Mouse (Mus musculus) kidney, postnatal 0 days (tissue): ENCODE results near the gene Hsd3b4. TPM values are rescaled to one million over a fixed set of nuclear protein-coding genes. Genes with fewer than 3 reads are reported as not detected.
"Not testable (repeated sequence)": the region's sequence is repeated elsewhere in the genome, so short reads cannot be mapped to it uniquely, and the experiment has no call there.

Source experiments
- ATAC-seq: fragments of 200-750 bp; cut with Nextera tagmentation; replicated peaks from 2 replicates; pipeline ENCODE4 v1.8.0; 2017; ENCODE audit warnings: low read depth, moderate number of reproducible peaks, moderate TSS enrichment, moderate library complexity; ENCODE audit not compliant: low FRiP score
- DNase-seq: peaks from one replicate; pipeline ENCODE4 v3.0.0-alpha.2; 2016; ENCODE audit warnings: low spot score
- H3K27ac ChIP-seq: fragments of 300-500 bp; sonication (generic); 2 replicates; pipeline ENCODE4 v1.5.1; 2014; ENCODE audit warnings: mild to moderate bottlenecking
- H3K27me3 ChIP-seq: fragments of 300-500 bp; sonication (generic); 2 replicates; pipeline ENCODE4 v1.6.1; 2014; ENCODE audit warnings: low read length, mixed read lengths; ENCODE audit not compliant: insufficient read depth
- H3K36me3 ChIP-seq: fragments of 300-500 bp; sonication (generic); 2 replicates; pipeline ENCODE4 v1.6.1; 2014; ENCODE audit warnings: low read length, mixed read lengths; ENCODE audit not compliant: insufficient read depth
- H3K4me1 ChIP-seq: fragments of 300-500 bp; sonication (generic); replicated peaks from 2 replicates; pipeline ENCODE4 v1.6.1; 2014; ENCODE audit warnings: antibody characterized with exemption, low read length, mixed read lengths; ENCODE audit not compliant: insufficient read depth
- H3K4me2 ChIP-seq: fragments of 300-500 bp; sonication (generic); 2 replicates; pipeline ENCODE4 v1.6.1; 2014; ENCODE audit warnings: mild to moderate bottlenecking, low read length, moderate library complexity, mixed read lengths
- H3K4me3 ChIP-seq: fragments of 300-500 bp; sonication (generic); replicated peaks from 2 replicates; pipeline ENCODE4 v1.5.1; 2014; ENCODE audit warnings: low read depth, low read length
- H3K9ac ChIP-seq: fragments of 300-500 bp; sonication (generic); 2 replicates; pipeline ENCODE4 v1.6.1; 2014; ENCODE audit warnings: low read depth, low read length
- H3K9me3 ChIP-seq: fragments of 300-500 bp; sonication (generic); replicated peaks from 2 replicates; pipeline ENCODE4 v1.6.1; 2016; ENCODE audit warnings: low read length, inconsistent platforms, mixed read lengths
- WGBS: fragments of 180-500 bp; shearing (Covaris S2); extraction: QIAGEN DNeasy Blood & Tissue Kit; methylation state at CpG from one replicate; pipeline ENCODE4 v1.1.7; 2014; 5-methylcytosine and 5-hydroxymethylcytosine counted together
- polyA plus RNA-seq: library from polyadenylated mRNA; unstranded; fragments of >200 nt; fragmentation: Nextera tagmentation; extraction: Ambion mirVana; gene quantifications from 2 replicates; pipeline ENCODE4 v1.2.1, GENCODE M21; 2015

Hsd3b4 gene
- polyA plus RNA-seq, 1 experiment from 2014 or later: 142 TPM

DNA sequence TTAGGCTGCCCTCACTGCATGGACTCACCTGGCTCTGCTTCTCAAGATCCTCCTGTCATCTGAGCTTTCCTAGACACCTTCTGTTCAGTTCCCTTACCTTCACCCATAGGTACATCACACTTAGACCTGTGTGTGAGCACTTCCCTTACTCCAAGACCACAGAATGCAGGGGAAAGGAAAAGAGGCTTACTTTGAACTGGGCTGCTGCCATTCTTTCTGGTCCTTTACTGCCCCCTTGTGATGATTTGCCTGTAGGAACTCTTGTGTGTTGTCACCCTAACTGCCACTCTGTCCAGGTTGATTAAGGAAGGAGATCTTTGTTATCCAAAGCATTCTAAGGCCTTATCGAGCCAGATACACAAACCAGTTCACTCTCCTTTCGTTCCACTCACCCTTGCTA, 13.6 kb downstream of the Hsd3b4 start:
- no CpG with 5 or more reads among the region's 2 CpGs for WGBS
- not testable (repeated sequence) for H3K4me2 ChIP-seq, H3K9me3 ChIP-seq, H3K27ac ChIP-seq, H3K27me3 ChIP-seq, H3K9ac ChIP-seq, DNase-seq, H3K36me3 ChIP-seq, H3K4me3 ChIP-seq, H3K4me1 ChIP-seq
- ATAC-seq: peak; percentile 23; the same call in 1 of the 2 replicates

DNA sequence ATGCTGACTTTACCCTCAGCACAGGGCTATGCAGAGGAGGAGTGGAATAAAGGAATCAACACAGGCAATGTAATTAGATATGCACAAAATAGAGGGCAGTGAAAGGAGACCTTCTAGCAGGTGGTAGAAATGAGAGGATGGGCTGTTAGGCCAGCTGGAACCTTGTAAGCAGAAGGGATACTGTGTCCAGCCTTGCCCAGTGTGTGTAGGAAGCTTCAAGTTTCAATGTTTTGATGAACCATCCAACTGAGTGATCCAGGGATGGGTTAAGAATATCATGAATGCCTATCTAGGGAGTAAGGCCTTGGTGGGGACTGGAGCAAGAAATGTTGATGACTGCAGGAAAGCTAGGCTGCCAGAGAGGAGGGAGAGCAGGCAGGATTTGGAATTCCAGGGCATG, 15.3 kb downstream of the Hsd3b4 start:
- ATAC-seq: peak; percentile 75

DNA sequence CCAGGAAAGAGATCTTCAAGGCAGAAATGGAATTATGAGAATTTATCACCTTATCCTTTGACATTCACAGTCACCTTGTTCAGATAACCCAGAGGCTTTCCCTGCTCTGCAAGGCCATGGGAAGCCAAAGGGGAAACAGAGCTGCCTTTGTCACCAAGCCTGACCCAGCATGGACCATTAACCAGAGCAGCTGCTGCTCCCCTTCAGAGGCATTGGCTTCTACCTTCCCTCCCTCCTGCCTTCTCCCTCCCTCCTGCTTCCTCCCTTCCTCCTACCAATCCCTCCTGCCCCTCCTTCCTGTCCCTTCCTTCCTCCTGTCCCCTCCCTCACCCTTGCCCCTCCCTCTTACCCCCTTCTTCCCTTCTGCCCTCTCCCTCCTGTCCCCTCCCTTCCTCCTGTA, 16.1 kb downstream of the Hsd3b4 start:
- not testable (repeated sequence) for DNase-seq, H3K36me3 ChIP-seq, H3K4me2 ChIP-seq, H3K27ac ChIP-seq, H3K9me3 ChIP-seq, H3K9ac ChIP-seq, H3K4me1 ChIP-seq, H3K27me3 ChIP-seq, H3K4me3 ChIP-seq
- ATAC-seq: peak; percentile 72; the same call in 1 of the 2 replicates

More for the DNA sequence above, 15.3 kb downstream of the Hsd3b4 start:
- DNase-seq, H3K9me3 ChIP-seq, H3K27ac ChIP-seq, H3K4me3 ChIP-seq, H3K4me2 ChIP-seq, H3K9ac ChIP-seq, H3K4me1 ChIP-seq, H3K27me3 ChIP-seq, H3K36me3 ChIP-seq: not testable (repeated sequence)

- not testable (repeated sequence) for H3K9me3 ChIP-seq, DNase-seq, H3K9ac ChIP-seq, H3K4me2 ChIP-seq, H3K27ac ChIP-seq, H3K27me3 ChIP-seq, H3K36me3 ChIP-seq, H3K4me3 ChIP-seq, H3K4me1 ChIP-seq
- peak; percentile 68; the same call in 1 of the 2 replicates for ATAC-seq
Observed at GRCm38 (mm10) chr3:98471499-98471898, 38.8 kb downstream of the Hsd3b4 start.

GRCm38 (mm10) chr3:98471057-98471456, 39.3 kb downstream of the Hsd3b4 start:
- not testable (repeated sequence) for H3K4me3 ChIP-seq, DNase-seq, H3K4me1 ChIP-seq, H3K9me3 ChIP-seq, H3K4me2 ChIP-seq, H3K27me3 ChIP-seq, H3K27ac ChIP-seq, H3K9ac ChIP-seq, H3K36me3 ChIP-seq
- ATAC-seq: peak; percentile 57; the same call in 1 of the 2 replicates
- WGBS: no CpG with 5 or more reads among the region's 1 CpGs

- ATAC-seq, DNase-seq, H3K36me3 ChIP-seq, H3K27me3 ChIP-seq, H3K9ac ChIP-seq, H3K9me3 ChIP-seq, H3K4me2 ChIP-seq, H3K4me3 ChIP-seq, H3K27ac ChIP-seq, H3K4me1 ChIP-seq: not testable (repeated sequence)
- no CpG with 5 or more reads among the region's 2 CpGs for WGBS
Observed at GRCm38 (mm10) chr3:98469323-98469722, 41.0 kb downstream of the Hsd3b4 start.

DNA sequence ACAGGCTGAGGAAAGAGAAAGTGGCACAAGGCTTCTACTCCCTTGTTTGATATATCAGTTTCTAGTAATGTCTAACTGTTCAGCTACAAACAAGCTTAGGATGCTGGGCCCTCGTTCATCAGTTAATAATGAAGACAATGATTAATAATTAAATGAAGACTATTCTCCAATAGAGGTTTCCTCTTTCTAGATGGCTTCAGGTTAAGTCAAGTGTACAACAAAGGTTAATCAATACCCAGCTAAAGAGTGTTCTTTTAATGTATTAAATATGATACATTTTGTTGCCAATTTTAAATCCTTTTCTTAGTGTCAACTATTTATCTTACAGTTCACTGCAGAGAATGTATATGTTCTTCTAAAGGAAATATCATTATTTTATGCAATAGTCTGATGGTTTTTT, 53.3 kb downstream of the Hsd3b4 start, which contains the start of gene Gm4450:
Gene Gm4450, minus strand, starts transcription at position 101 of the 400 bp plus-strand sequence.
- not testable (repeated sequence) for H3K36me3 ChIP-seq, H3K27ac ChIP-seq, H3K4me2 ChIP-seq, H3K9me3 ChIP-seq, H3K9ac ChIP-seq, ATAC-seq, H3K4me3 ChIP-seq, H3K27me3 ChIP-seq, H3K4me1 ChIP-seq, DNase-seq
- no CpG with 5 or more reads among the region's 1 CpGs for WGBS

- not testable (repeated sequence) for H3K4me2 ChIP-seq, ATAC-seq, H3K27ac ChIP-seq, H3K9me3 ChIP-seq, H3K4me1 ChIP-seq, H3K9ac ChIP-seq, H3K27me3 ChIP-seq, DNase-seq, H3K4me3 ChIP-seq, H3K36me3 ChIP-seq
- 81% methylated on average over 4 of the region's 5 CpGs for WGBS
Observed at GRCm38 (mm10) chr3:98453786-98454185, 56.5 kb downstream of the Hsd3b4 start.
